Mouse (Mus musculus) thymus, adult 2 months (tissue): ENCODE results near the gene Ahnak. TPM values are rescaled to one million over a fixed set of nuclear protein-coding genes. Genes with fewer than 3 reads are reported as not detected.
"Not testable (repeated sequence)": the region's sequence is repeated elsewhere in the genome, so short reads cannot be mapped to it uniquely, and the experiment has no call there.

Experiments
- DNase-seq: peaks from one replicate; pipeline ENCODE4 v3.0.0; 2021
- H3K27ac ChIP-seq: fragments of 200-500 bp; 2 replicates; pipeline ENCODE4 v1.5.1; 2012; ENCODE audit warnings: low read length, control low read depth; ENCODE audit not compliant: control insufficient read depth, insufficient read depth
- H3K27me3 ChIP-seq: fragments of 200-500 bp; 2 replicates; pipeline ENCODE4 v1.6.1; 2012; ENCODE audit warnings: mild to moderate bottlenecking, low read length, moderate library complexity, mixed read lengths; ENCODE audit not compliant: control insufficient read depth, insufficient read depth
- H3K36me3 ChIP-seq: fragments of 200-500 bp; 2 replicates; pipeline ENCODE4 v1.6.1; 2012; ENCODE audit warnings: mild to moderate bottlenecking, low read length, moderate library complexity; ENCODE audit not compliant: control insufficient read depth, insufficient read depth
- H3K4me1 ChIP-seq: fragments of 200-500 bp; replicated peaks from 2 replicates; pipeline ENCODE4 v1.6.1; 2012; ENCODE audit warnings: low read length; ENCODE audit not compliant: control insufficient read depth, insufficient read depth
- H3K4me3 ChIP-seq: fragments of 200-500 bp; 2 replicates; pipeline ENCODE4 v1.5.1; 2012; ENCODE audit warnings: mild to moderate bottlenecking, low read length, control low read depth, moderate library complexity; ENCODE audit not compliant: control insufficient read depth, insufficient read depth
- CTCF ChIP-seq: fragments of 200-500 bp; IDR thresholded peaks from 2 replicates; pipeline ENCODE4 v1.5.1; 2012; ENCODE audit warnings: mild to moderate bottlenecking, control low read depth, low read length, moderate library complexity, borderline replicate concordance; ENCODE audit not compliant: control insufficient read depth, poor library complexity, insufficient read depth; ENCODE audit errors: extremely low read depth
- POLR2A ChIP-seq: fragments of 200-500 bp; IDR thresholded peaks from 2 replicates; pipeline ENCODE4 v1.6.1; 2012; ENCODE audit warnings: mild to moderate bottlenecking, low read length, control low read depth, moderate library complexity; ENCODE audit not compliant: control insufficient read depth, poor library complexity, insufficient read depth; ENCODE audit errors: extremely low read depth
- WGBS: fragments of 180-500 bp; shearing (Covaris S2); methylation state at CpG from one replicate; pipeline ENCODE4 v1.1.7; 2018; 5-methylcytosine and 5-hydroxymethylcytosine counted together
- polyA plus RNA-seq: library from polyadenylated mRNA; depleted of rRNA; stranded (reverse); fragments of >200 nt; gene quantifications from 2 replicates; pipeline ENCODE4 v1.2.3, GENCODE M21; 2012

Ahnak gene
- polyA plus RNA-seq, 1 experiment = 7.9 TPM

- no peak for TF ChIP-seq CTCF
- TF ChIP-seq POLR2A = no peak
- no peak for DNase-seq
- 96% methylated on average over 4 of the region's 4 CpGs for WGBS
- Histone ChIP-seq H3K4me1 (peaks cover 18% of the 10 kb centered on the region), H3K27ac (no peak overlapping the region), H3K4me3 (no peak overlapping the region), H3K36me3 (no peaks in the 10 kb centered on the region), H3K27me3 (no peaks in the 10 kb centered on the region)
Measured at GRCm38 (mm10) chr19:8999223-8999622, 10.1 kb downstream of the Ahnak start.

- not testable (repeated sequence) for H3K36me3 ChIP-seq, H3K27ac ChIP-seq, H3K4me3 ChIP-seq, DNase-seq, H3K4me1 ChIP-seq, H3K27me3 ChIP-seq
- WGBS = 100% methylated on average over 2 of the region's 2 CpGs
Measured at GRCm38 (mm10) chr19:9006915-9007314, 17.8 kb downstream of the Ahnak start.

- WGBS = 96% methylated on average over 3 of the region's 3 CpGs
Measured at GRCm38 (mm10) chr19:9019298-9019697, 30.2 kb downstream of the Ahnak start.

GRCm38 (mm10) chr19:9023021-9023778 is 34.1 kb downstream of the Ahnak start:
- no peak for TF ChIP-seq CTCF
- no peak for TF ChIP-seq POLR2A
- Histone ChIP-seq H3K4me3 (no peak overlapping the region), H3K27me3 (no peaks in the 10 kb centered on the region), H3K36me3 (no peaks in the 10 kb centered on the region), H3K4me1 (peaks cover 3% of the 10 kb centered on the region), H3K27ac (no peak overlapping the region)
- 46% methylated on average over 11 of the region's 11 CpGs for WGBS
- DNase-seq = no peak

More at GRCm38 (mm10) chr19:9019298-9019697, 30.2 kb downstream of the Ahnak start:
- H3K27ac ChIP-seq = no peak overlapping the region
- H3K36me3 ChIP-seq = no peaks in the 10 kb centered on the region
- TF ChIP-seq POLR2A (no peak), CTCF (no peak)
- no peak for DNase-seq
- peaks cover 3% of the 10 kb centered on the region; the same call in 1 of the 2 replicates for H3K4me1 ChIP-seq
- no peak overlapping the region for H3K4me3 ChIP-seq
- no peaks in the 10 kb centered on the region for H3K27me3 ChIP-seq

- Histone ChIP-seq H3K4me1 (peaks cover 3% of the 10 kb centered on the region), H3K36me3 (no peaks in the 10 kb centered on the region), H3K27me3 (no peaks in the 10 kb centered on the region), H3K4me3 (no peak overlapping the region), H3K27ac (no peak overlapping the region)
- no peak for DNase-seq
- WGBS = 97% methylated on average over 5 of the region's 5 CpGs
- TF ChIP-seq POLR2A = no peak
- no peak for TF ChIP-seq CTCF
Measured at GRCm38 (mm10) chr19:9025562-9026257, 36.6 kb downstream of the Ahnak start.

GRCm38 (mm10) chr19:9026634-9027033 is 37.5 kb downstream of the Ahnak start:
- H3K4me1 ChIP-seq = peaks cover 3% of the 10 kb centered on the region
- no peak overlapping the region for H3K27ac ChIP-seq
- no peak for TF ChIP-seq POLR2A
- TF ChIP-seq CTCF = no peak
- H3K4me3 ChIP-seq = no peak overlapping the region
- H3K36me3 ChIP-seq = no peaks in the 10 kb centered on the region
- H3K27me3 ChIP-seq = no peaks in the 10 kb centered on the region
- no peak for DNase-seq
- WGBS = 97% methylated on average over 4 of the region's 4 CpGs

- peaks cover 3% of the 10 kb centered on the region for H3K4me1 ChIP-seq
- no peaks in the 10 kb centered on the region for H3K27me3 ChIP-seq
- WGBS = 72% methylated on average over 5 of the region's 5 CpGs
- DNase-seq = no peak
- no peaks in the 10 kb centered on the region for H3K36me3 ChIP-seq
- no peak overlapping the region for H3K27ac ChIP-seq
- H3K4me3 ChIP-seq = no peak overlapping the region
- no peak for TF ChIP-seq POLR2A
- no peak for TF ChIP-seq CTCF
Measured at GRCm38 (mm10) chr19:9027795-9028194, 38.7 kb downstream of the Ahnak start.
